Mouse (Mus musculus): ENCODE measurements around the gene Babam2. TPM values are rescaled to one million over a fixed set of nuclear protein-coding genes. Genes with fewer than 3 reads are reported as not detected.
"Not testable (repeated sequence)": the region's sequence is repeated elsewhere in the genome, so short reads cannot be mapped to it uniquely, and the experiment has no call there.

Gene Babam2
- polyA plus RNA-seq, 1 experiment from 2014 or later = 42.9 TPM

GRCm38 (mm10) chr5:31835691-31836090 lies 138.2 kb downstream of the Babam2 start:
- no peaks in the 10 kb centered on the region for H3K27me3 ChIP-seq (ENCODE audit: control insufficient read depth, insufficient read depth, low read length)
- no peak for ATAC-seq (replicated peaks; ENCODE audit: insufficient number of reproducible peaks, low FRiP score, low TSS enrichment)
- H3K9me3 ChIP-seq (replicated peaks; ENCODE audit: control insufficient read depth, low read length) = no peaks in the 10 kb centered on the region
- no peak overlapping the region for H3K27ac ChIP-seq (ENCODE audit: low read depth, low read length)
- WGBS (ENCODE audit: insufficient replicate concordance) = 70% methylated on average over 2 of the region's 2 CpGs
- no peak overlapping the region for H3K9ac ChIP-seq (ENCODE audit: low read depth, low read length)
- H3K36me3 ChIP-seq (ENCODE audit: control insufficient read depth, insufficient read depth, low read length) = no peaks in the 10 kb centered on the region
- H3K4me2 ChIP-seq = no peak overlapping the region
- H3K4me3 ChIP-seq (ENCODE audit: low read depth, low read length) = no peak overlapping the region
- no peaks in the 10 kb centered on the region; the same call in 1 of the 2 replicates for H3K4me1 ChIP-seq (ENCODE audit: control insufficient read depth, insufficient read depth, low read length)

- no peak overlapping the region for H3K27ac ChIP-seq (ENCODE audit: low read depth, low read length)
- H3K4me2 ChIP-seq = no peak overlapping the region
- no peaks in the 10 kb centered on the region for H3K36me3 ChIP-seq (ENCODE audit: control insufficient read depth, insufficient read depth, low read length)
- no peaks in the 10 kb centered on the region for H3K9me3 ChIP-seq (replicated peaks; ENCODE audit: control insufficient read depth, low read length)
- H3K9ac ChIP-seq (ENCODE audit: low read depth, low read length) = no peak overlapping the region
- ATAC-seq (replicated peaks; ENCODE audit: insufficient number of reproducible peaks, low FRiP score, low TSS enrichment) = no peak
- no peak overlapping the region for H3K4me3 ChIP-seq (ENCODE audit: low read depth, low read length)
- H3K27me3 ChIP-seq (ENCODE audit: control insufficient read depth, insufficient read depth, low read length) = no peaks in the 10 kb centered on the region
- H3K4me1 ChIP-seq (ENCODE audit: control insufficient read depth, insufficient read depth, low read length) = no peaks in the 10 kb centered on the region; the same call in 1 of the 2 replicates
Measured at GRCm38 (mm10) chr5:31839973-31840372, 142.5 kb downstream of the Babam2 start.

DNA sequence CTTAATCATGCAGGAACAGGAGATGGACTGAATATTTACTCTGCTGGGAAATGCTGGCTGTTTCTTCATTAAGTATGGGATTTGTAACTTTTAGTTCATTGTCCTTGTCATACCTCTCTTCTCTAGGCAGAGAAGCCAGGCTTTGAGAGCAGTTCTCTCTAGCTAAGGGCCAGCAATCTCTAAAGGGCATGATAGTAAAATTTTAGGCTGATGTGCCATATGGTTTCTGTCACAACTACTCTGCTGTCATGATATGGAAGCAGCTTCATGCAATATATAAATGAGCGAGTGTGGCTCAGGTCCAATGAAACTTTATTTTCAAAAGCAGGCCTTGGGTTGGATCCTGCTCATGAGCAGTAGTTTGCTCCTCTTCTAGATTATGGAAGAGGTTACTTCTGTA lies 142.9 kb downstream of the Babam2 start:
- H3K4me1 ChIP-seq (ENCODE audit: control insufficient read depth, insufficient read depth, low read length) = no peaks in the 10 kb centered on the region; the same call in 1 of the 2 replicates
- H3K4me2 ChIP-seq = no peak overlapping the region
- H3K4me3 ChIP-seq (ENCODE audit: low read depth, low read length) = no peak overlapping the region
- no peaks in the 10 kb centered on the region for H3K9me3 ChIP-seq (replicated peaks; ENCODE audit: control insufficient read depth, low read length)
- H3K9ac ChIP-seq (ENCODE audit: low read depth, low read length) = no peak overlapping the region
- H3K27ac ChIP-seq (ENCODE audit: low read depth, low read length) = no peak overlapping the region
- no peaks in the 10 kb centered on the region for H3K36me3 ChIP-seq (ENCODE audit: control insufficient read depth, insufficient read depth, low read length)
- H3K27me3 ChIP-seq (ENCODE audit: control insufficient read depth, insufficient read depth, low read length) = no peaks in the 10 kb centered on the region
- 86% methylated on average over 1 of the region's 1 CpGs for WGBS (ENCODE audit: insufficient replicate concordance)
- ATAC-seq (replicated peaks; ENCODE audit: insufficient number of reproducible peaks, low FRiP score, low TSS enrichment) = no peak

- no peak overlapping the region for H3K4me3 ChIP-seq (ENCODE audit: low read depth, low read length)
- H3K4me2 ChIP-seq = no peak overlapping the region
- H3K27ac ChIP-seq (ENCODE audit: low read depth, low read length) = no peak overlapping the region
- no peaks in the 10 kb centered on the region for H3K27me3 ChIP-seq (ENCODE audit: control insufficient read depth, insufficient read depth, low read length)
- no peak overlapping the region for H3K9ac ChIP-seq (ENCODE audit: low read depth, low read length)
- no peak for ATAC-seq (replicated peaks; ENCODE audit: insufficient number of reproducible peaks, low FRiP score, low TSS enrichment)
- H3K4me1 ChIP-seq (ENCODE audit: control insufficient read depth, insufficient read depth, low read length) = no peaks in the 10 kb centered on the region
- WGBS (ENCODE audit: insufficient replicate concordance) = 88% methylated on average over 3 of the region's 3 CpGs
- no peaks in the 10 kb centered on the region for H3K9me3 ChIP-seq (replicated peaks; ENCODE audit: control insufficient read depth, low read length)
- H3K36me3 ChIP-seq (ENCODE audit: control insufficient read depth, insufficient read depth, low read length) = no peaks in the 10 kb centered on the region
Measured at GRCm38 (mm10) chr5:31844856-31845255, 147.4 kb downstream of the Babam2 start.

GRCm38 (mm10) chr5:31846971-31847370 lies 149.5 kb downstream of the Babam2 start:
- H3K27me3 ChIP-seq (ENCODE audit: control insufficient read depth, insufficient read depth, low read length) = no peaks in the 10 kb centered on the region
- no peak for ATAC-seq (replicated peaks; ENCODE audit: insufficient number of reproducible peaks, low FRiP score, low TSS enrichment)
- H3K36me3 ChIP-seq (ENCODE audit: control insufficient read depth, insufficient read depth, low read length) = no peaks in the 10 kb centered on the region
- no peaks in the 10 kb centered on the region for H3K9me3 ChIP-seq (replicated peaks; ENCODE audit: control insufficient read depth, low read length)
- H3K4me2 ChIP-seq = no peak overlapping the region
- no peak overlapping the region for H3K27ac ChIP-seq (ENCODE audit: low read depth, low read length)
- H3K4me3 ChIP-seq (ENCODE audit: low read depth, low read length) = no peak overlapping the region
- H3K9ac ChIP-seq (ENCODE audit: low read depth, low read length) = no peak overlapping the region
- H3K4me1 ChIP-seq (ENCODE audit: control insufficient read depth, insufficient read depth, low read length) = no peaks in the 10 kb centered on the region

- ATAC-seq (replicated peaks; ENCODE audit: insufficient number of reproducible peaks, low FRiP score, low TSS enrichment) = no peak
- no peaks in the 10 kb centered on the region for H3K36me3 ChIP-seq (ENCODE audit: control insufficient read depth, insufficient read depth, low read length)
Measured at GRCm38 (mm10) chr5:31848995-31849394, 151.5 kb downstream of the Babam2 start.

DNA sequence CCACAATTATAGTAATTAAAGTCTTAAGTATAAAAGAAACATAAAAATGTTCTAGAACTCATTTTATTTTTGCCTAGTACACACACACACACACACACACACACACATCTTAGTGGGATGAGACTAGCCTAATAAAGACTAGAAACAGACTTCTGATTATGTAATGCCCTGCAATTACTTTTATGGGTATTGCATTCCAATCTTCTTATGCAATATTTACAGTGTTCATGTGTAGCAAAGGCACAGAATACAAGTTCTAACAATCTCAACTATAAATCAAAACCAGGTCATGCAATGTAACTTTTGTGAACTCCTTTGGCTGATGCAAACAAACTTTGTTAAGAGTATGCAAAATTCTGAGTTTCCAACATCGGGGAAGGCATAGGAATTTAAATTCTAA lies 155.3 kb downstream of the Babam2 start:
- WGBS (ENCODE audit: insufficient replicate concordance) = 69% methylated on average over 1 of the region's 1 CpGs
- no peak overlapping the region for H3K4me2 ChIP-seq
- H3K4me1 ChIP-seq (ENCODE audit: control insufficient read depth, insufficient read depth, low read length) = no peaks in the 10 kb centered on the region
- H3K36me3 ChIP-seq (ENCODE audit: control insufficient read depth, insufficient read depth, low read length) = no peaks in the 10 kb centered on the region
- H3K9me3 ChIP-seq (replicated peaks; ENCODE audit: control insufficient read depth, low read length) = no peaks in the 10 kb centered on the region
- no peak overlapping the region for H3K9ac ChIP-seq (ENCODE audit: low read depth, low read length)
- no peak overlapping the region for H3K4me3 ChIP-seq (ENCODE audit: low read depth, low read length)
- ATAC-seq (replicated peaks; ENCODE audit: insufficient number of reproducible peaks, low FRiP score, low TSS enrichment) = no peak
- H3K27ac ChIP-seq (ENCODE audit: low read depth, low read length) = no peak overlapping the region
- H3K27me3 ChIP-seq (ENCODE audit: control insufficient read depth, insufficient read depth, low read length) = no peaks in the 10 kb centered on the region

More at GRCm38 (mm10) chr5:31848995-31849394, 151.5 kb downstream of the Babam2 start:
- Histone ChIP-seq H3K4me2 (no peak overlapping the region), H3K27ac (ENCODE audit: low read depth, low read length) (no peak overlapping the region), H3K4me1 (ENCODE audit: control insufficient read depth, insufficient read depth, low read length) (no peaks in the 10 kb centered on the region), H3K9me3 (replicated peaks; ENCODE audit: control insufficient read depth, low read length) (no peaks in the 10 kb centered on the region), H3K27me3 (ENCODE audit: control insufficient read depth, insufficient read depth, low read length) (no peaks in the 10 kb centered on the region), H3K4me3 (ENCODE audit: low read depth, low read length) (no peak overlapping the region), H3K9ac (ENCODE audit: low read depth, low read length) (no peak overlapping the region)

DNA sequence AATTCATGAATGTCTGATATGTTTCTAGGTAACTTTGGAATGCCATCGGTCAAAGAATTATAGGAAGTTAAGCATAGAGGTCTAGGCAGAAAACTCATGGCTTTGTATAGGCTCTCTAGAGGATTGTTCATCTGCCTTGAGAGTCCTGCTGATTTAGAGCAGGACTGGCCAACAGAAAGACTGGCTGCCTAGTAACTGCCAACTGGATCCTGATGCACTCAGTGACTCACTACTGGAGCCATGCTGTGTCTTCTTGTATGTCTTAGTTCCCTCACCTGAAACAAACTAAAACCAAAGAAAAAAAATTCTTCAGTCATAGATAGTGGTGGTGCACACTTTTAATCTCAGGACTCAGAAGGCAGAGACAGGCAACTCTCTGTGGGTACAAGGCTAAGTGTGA lies 156.3 kb downstream of the Babam2 start:
- WGBS (ENCODE audit: insufficient replicate concordance) = 92% methylated on average over 1 of the region's 1 CpGs
- no peak for ATAC-seq (replicated peaks; ENCODE audit: insufficient number of reproducible peaks, low FRiP score, low TSS enrichment)
- H3K36me3 ChIP-seq (ENCODE audit: control insufficient read depth, insufficient read depth, low read length) = no peaks in the 10 kb centered on the region

GRCm38 (mm10) chr5:31858877-31859276 lies 161.4 kb downstream of the Babam2 start:
- 76% methylated on average over 10 of the region's 10 CpGs for WGBS (ENCODE audit: insufficient replicate concordance)
- H3K36me3 ChIP-seq (ENCODE audit: control insufficient read depth, insufficient read depth, low read length); H3K4me3 ChIP-seq (ENCODE audit: low read depth, low read length); H3K9me3 ChIP-seq (replicated peaks; ENCODE audit: control insufficient read depth, low read length); H3K9ac ChIP-seq (ENCODE audit: low read depth, low read length); H3K27ac ChIP-seq (ENCODE audit: low read depth, low read length); H3K4me1 ChIP-seq (ENCODE audit: control insufficient read depth, insufficient read depth, low read length); H3K27me3 ChIP-seq (ENCODE audit: control insufficient read depth, insufficient read depth, low read length); ATAC-seq (replicated peaks; ENCODE audit: insufficient number of reproducible peaks, low FRiP score, low TSS enrichment); H3K4me2 ChIP-seq: not testable (repeated sequence)

More for the DNA sequence above, 156.3 kb downstream of the Babam2 start:
- Histone ChIP-seq H3K4me2 (no peak overlapping the region), H3K4me1 (ENCODE audit: control insufficient read depth, insufficient read depth, low read length) (no peaks in the 10 kb centered on the region), H3K9me3 (replicated peaks; ENCODE audit: control insufficient read depth, low read length) (no peaks in the 10 kb centered on the region), H3K27me3 (ENCODE audit: control insufficient read depth, insufficient read depth, low read length) (no peaks in the 10 kb centered on the region), H3K9ac (ENCODE audit: low read depth, low read length) (no peak overlapping the region), H3K27ac (ENCODE audit: low read depth, low read length) (no peak overlapping the region), H3K4me3 (ENCODE audit: low read depth, low read length) (no peak overlapping the region)
